Mouse (Mus musculus) heart, embryonic 15.5 days (tissue): ENCODE measurements at regions not wholly inside any gene's neighbourhood (a gene's known extent, or its start where the extent isn't known, plus 50 kb on each side); places are given as distances from the start of the nearest gene placed in this dataset.
A peak's percentile ranks its signal among the peaks of the same experiment; 100 is the strongest.

ENCODE experiments used
- ATAC-seq: fragments of 200-750 bp; cut with Nextera tagmentation; replicated peaks from 2 replicates; pipeline ENCODE4 v1.8.0; 2017; ENCODE audit warnings: low read depth, moderate TSS enrichment; ENCODE audit not compliant: insufficient number of reproducible peaks, insufficient read depth, low FRiP score
- H3K27ac ChIP-seq: fragments of 300-500 bp; sonication (generic); 2 replicates; pipeline ENCODE4 v1.5.1; 2015; ENCODE audit warnings: mild to moderate bottlenecking, inconsistent platforms
- H3K27me3 ChIP-seq: fragments of 300-500 bp; sonication (generic); 2 replicates; pipeline ENCODE4 v1.6.1; 2015; ENCODE audit warnings: inconsistent platforms
- H3K36me3 ChIP-seq: fragments of 300-500 bp; sonication (generic); 2 replicates; pipeline ENCODE4 v1.6.1; 2015; ENCODE audit warnings: mild to moderate bottlenecking, inconsistent platforms
- H3K4me1 ChIP-seq: fragments of 300-500 bp; sonication (generic); replicated peaks from 2 replicates; pipeline ENCODE4 v1.6.1; 2015; ENCODE audit warnings: inconsistent platforms
- H3K4me2 ChIP-seq: fragments of 300-500 bp; sonication (generic); 2 replicates; pipeline ENCODE4 v1.6.1; 2015; ENCODE audit warnings: inconsistent platforms, mild to moderate bottlenecking, moderate library complexity
- H3K4me3 ChIP-seq: fragments of 300-500 bp; sonication (generic); 2 replicates; pipeline ENCODE4 v1.5.1; 2015; ENCODE audit warnings: mild to moderate bottlenecking, inconsistent platforms
- H3K9ac ChIP-seq: fragments of 300-500 bp; sonication (generic); 2 replicates; pipeline ENCODE4 v1.6.1; 2015; ENCODE audit warnings: mild to moderate bottlenecking, inconsistent platforms
- H3K9me3 ChIP-seq: fragments of 300-500 bp; sonication (generic); replicated peaks from 2 replicates; pipeline ENCODE4 v1.6.1; 2016; ENCODE audit warnings: inconsistent platforms
- WGBS: fragments of 180-500 bp; shearing (Covaris S2); methylation state at CpG from one replicate; pipeline ENCODE4 v1.1.7; 2015; ENCODE audit warnings: mixed read lengths; 5-methylcytosine and 5-hydroxymethylcytosine counted together

DNA sequence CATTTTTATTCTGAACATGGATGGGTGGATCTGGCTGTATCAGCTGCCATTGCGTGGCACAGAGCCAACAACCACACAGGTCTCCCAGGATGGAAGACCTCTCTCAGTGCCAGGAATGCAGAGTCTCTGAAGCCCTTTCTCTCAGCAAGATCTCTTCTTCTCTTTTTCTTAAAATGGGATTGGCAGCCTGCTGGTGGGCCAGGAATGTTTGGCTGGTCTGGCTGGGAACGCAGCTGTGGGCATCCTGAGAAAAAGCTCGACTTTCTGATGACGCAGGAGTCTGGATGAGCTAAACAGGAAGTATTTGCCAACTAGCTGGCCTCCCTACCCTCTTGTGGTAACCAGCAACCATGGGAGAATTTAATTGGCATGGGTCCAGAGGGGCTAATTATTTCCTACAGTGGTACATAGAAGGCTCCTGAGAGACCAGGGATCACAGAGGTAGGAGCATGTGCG lies 89.4 kb upstream of the Lrig1 start:
- Histone ChIP-seq H3K9me3 (no peaks in the 10 kb centered on the region), H3K4me1 (peaks cover 5% of the 10 kb centered on the region; the same call in 1 of the 2 replicates), H3K36me3 (no peaks in the 10 kb centered on the region), H3K27me3 (no peaks in the 10 kb centered on the region), H3K4me2 (no peak overlapping the region), H3K4me3 (no peak overlapping the region), H3K9ac (no peak overlapping the region), H3K27ac (no peak overlapping the region)
- 65% methylated on average over 5 of the region's 5 CpGs for WGBS
- ATAC-seq: no peak

DNA sequence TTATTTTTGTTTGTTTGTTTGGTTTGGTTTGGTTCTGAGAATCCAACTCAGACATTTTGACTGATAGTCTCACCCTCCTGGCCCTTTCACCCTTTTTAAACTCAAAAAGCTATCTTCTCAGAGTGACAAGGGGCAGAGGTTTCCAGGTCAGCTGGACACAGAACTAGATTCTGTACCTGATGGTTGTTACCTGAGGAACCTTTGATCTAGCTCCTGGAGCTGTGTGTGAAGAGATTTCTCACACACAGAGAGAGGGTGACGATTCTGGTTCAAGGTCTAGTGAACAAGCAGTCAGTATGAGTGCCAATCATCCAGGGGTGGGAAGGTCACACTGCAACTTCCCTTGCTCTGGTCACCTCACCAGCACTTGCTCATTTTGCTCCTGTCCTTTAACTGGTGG lies 83.5 kb upstream of the Lrig1 start:
- no peak for ATAC-seq
- Histone ChIP-seq H3K9ac (no peak overlapping the region), H3K4me1 (peaks cover 14% of the 10 kb centered on the region), H3K27me3 (no peaks in the 10 kb centered on the region), H3K4me2 (no peak overlapping the region), H3K36me3 (no peaks in the 10 kb centered on the region), H3K9me3 (no peaks in the 10 kb centered on the region), H3K27ac (no peak overlapping the region), H3K4me3 (no peak overlapping the region)
- whole genome bisulfite sequencing: 86% methylated on average over 1 of the region's 1 CpGs

DNA sequence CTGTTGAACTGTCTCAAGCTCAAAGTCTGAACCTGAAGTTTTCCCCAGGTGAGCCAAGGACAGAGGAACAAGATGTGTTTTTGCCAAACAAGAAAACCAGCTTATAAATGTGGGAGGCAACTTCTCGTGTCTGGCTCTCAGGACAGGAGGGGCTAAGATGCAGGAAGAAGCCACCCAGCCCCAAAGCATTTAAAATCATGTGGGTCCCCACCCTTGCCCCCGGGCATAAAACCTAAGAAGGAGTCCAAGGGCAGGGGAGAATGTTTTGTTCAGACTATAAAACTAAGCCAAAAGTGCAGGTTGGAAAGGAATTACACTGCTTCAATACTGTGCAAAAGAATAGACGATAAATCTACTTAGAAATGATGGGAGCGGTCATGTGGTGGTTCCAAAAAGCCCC lies 80.7 kb upstream of the Lrig1 start:
- WGBS: 77% methylated on average over 4 of the region's 4 CpGs
- no peaks in the 10 kb centered on the region for H3K27me3 ChIP-seq
- peaks cover 20% of the 10 kb centered on the region for H3K4me1 ChIP-seq
- no peak overlapping the region for H3K4me3 ChIP-seq
- H3K9me3 ChIP-seq: no peaks in the 10 kb centered on the region
- no peak overlapping the region for H3K9ac ChIP-seq
- no peaks in the 10 kb centered on the region for H3K36me3 ChIP-seq
- ATAC-seq: no peak
- no peak overlapping the region for H3K4me2 ChIP-seq
- no peak overlapping the region for H3K27ac ChIP-seq

DNA sequence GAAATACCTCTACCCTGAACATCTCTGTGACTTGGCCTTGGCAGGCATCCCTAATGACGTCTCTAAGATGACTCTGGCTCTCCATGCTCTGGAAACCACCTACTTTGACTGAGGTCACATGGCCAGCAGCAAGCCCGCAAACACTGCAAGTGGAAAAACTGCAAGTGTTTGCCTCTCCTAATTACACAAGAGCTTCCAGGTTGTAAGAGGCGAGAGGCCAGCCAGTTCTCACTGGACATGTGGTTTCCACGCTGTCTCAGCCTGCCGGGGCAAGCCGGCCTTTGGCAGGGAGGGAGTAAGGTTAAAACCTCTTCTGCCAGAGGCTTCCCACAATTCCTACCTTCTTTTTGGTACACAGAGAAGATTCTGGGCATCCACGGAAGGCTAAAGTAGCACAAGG lies 79.9 kb upstream of the Lrig1 start:
- H3K9ac ChIP-seq: no peak overlapping the region
- no peaks in the 10 kb centered on the region for H3K9me3 ChIP-seq
- H3K36me3 ChIP-seq: no peaks in the 10 kb centered on the region
- H3K4me1 ChIP-seq: peaks cover 20% of the 10 kb centered on the region
- no peak for ATAC-seq
- no peak overlapping the region for H3K4me3 ChIP-seq
- H3K27ac ChIP-seq: peak overlapping the region; percentile 42; the same call in 1 of the 2 replicates
- WGBS: 42% methylated on average over 7 of the region's 7 CpGs
- H3K27me3 ChIP-seq: no peaks in the 10 kb centered on the region
- H3K4me2 ChIP-seq: no peak overlapping the region

DNA sequence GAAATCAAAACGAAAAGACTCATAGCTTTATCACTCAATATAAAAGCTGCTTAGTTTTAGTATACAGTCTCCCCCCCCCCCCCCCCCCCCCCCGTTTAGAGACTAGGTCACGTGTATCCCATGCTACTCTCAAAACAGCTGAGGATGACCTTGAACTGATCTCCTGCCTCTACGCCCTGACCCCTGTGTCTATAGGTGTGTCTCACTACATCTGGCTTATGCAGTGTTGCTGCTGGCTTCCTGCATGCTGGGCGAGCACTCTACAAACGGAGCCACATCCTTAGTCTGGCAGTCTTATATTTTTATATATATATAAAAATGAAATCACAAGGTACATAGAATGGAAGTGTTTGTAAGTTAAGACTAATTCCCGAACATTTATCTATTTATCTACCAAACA lies 79.3 kb upstream of the Lrig1 start:
- 57% methylated on average over 7 of the region's 7 CpGs for WGBS

DNA sequence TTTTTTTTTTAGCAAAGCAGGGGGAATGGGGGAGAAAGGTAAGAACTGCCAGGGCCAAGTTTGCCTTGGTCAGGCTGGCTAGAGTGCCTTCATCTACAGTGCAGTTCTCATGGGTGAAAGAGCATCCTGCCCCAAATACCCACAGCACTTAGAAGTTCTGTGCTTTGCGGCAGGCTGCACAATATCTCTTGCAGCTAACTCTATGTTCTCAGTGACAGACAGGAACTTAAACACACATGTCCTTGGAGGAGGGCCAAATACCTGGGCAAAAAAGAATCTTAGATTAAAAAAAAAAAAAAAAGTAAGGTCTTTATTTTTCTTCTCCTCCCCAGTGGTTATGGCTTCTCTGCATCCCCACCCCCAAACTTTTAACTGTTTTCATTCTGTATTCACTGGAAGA lies 78.8 kb upstream of the Lrig1 start:
- ATAC-seq: no peak
- no peak overlapping the region for H3K9ac ChIP-seq
- no peak overlapping the region for H3K4me2 ChIP-seq
- H3K27me3 ChIP-seq: no peaks in the 10 kb centered on the region
- peaks cover 26% of the 10 kb centered on the region for H3K4me1 ChIP-seq
- no peak overlapping the region for H3K27ac ChIP-seq
- H3K9me3 ChIP-seq: no peaks in the 10 kb centered on the region
- H3K36me3 ChIP-seq: no peaks in the 10 kb centered on the region
- no peak overlapping the region for H3K4me3 ChIP-seq
- WGBS: 5% methylated on average over 1 of the region's 1 CpGs

More for the DNA sequence above, 79.3 kb upstream of the Lrig1 start:
- Histone ChIP-seq H3K27ac (no peak overlapping the region), H3K4me1 (peaks cover 21% of the 10 kb centered on the region), H3K27me3 (no peaks in the 10 kb centered on the region), H3K4me3 (no peak overlapping the region), H3K36me3 (no peaks in the 10 kb centered on the region), H3K9me3 (no peaks in the 10 kb centered on the region), H3K4me2 (no peak overlapping the region), H3K9ac (no peak overlapping the region)
- ATAC-seq: no peak

DNA sequence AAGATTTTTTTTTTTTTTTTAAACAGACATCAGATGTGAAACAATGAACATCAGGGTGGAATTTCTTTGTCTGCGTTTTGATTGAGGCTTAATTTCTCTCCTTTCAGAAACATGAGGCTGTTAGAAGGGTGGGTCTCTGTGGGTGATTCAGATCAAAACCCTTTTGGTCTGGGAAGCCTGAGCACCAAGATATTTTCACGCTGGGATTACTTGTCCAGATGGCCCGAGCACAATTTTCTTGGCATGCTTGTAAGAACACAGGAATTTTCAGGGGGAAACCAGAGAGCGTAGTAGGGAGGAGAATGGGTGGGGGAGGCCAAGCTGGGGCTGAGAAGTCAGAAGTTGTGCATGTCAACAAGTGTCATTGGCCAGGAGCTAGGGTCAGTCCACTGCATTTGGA lies 76.6 kb upstream of the Lrig1 start:
- Histone ChIP-seq H3K4me2 (no peak overlapping the region), H3K27ac (no peak overlapping the region), H3K9ac (no peak overlapping the region), H3K36me3 (no peaks in the 10 kb centered on the region), H3K27me3 (peaks cover 4% of the 10 kb centered on the region; the same call in 1 of the 2 replicates), H3K4me3 (no peak overlapping the region), H3K9me3 (no peaks in the 10 kb centered on the region), H3K4me1 (peaks cover 40% of the 10 kb centered on the region)
- WGBS: 42% methylated on average over 4 of the region's 4 CpGs
- no peak for ATAC-seq

DNA sequence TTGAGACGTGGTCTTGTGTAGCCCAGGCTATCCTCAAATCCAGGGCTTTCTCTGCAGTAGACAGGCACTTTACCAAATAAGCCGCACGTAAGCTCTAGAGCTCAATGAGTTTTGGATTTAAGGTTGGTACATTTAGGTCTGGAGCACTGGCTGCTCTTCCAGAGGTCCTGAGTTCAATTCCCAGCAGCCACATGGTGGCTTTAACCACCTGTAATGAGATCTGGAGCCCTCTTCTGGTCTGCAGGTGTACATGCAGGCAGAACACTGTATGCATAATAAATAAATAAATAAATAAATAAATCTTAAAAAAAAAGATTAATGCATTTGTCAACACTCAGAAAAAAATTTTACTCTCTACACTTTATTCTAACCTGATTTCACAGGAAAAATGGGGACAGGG lies 74.9 kb upstream of the Lrig1 start:
- H3K27me3 ChIP-seq: peaks cover 4% of the 10 kb centered on the region; the same call in 1 of the 2 replicates
- H3K4me3 ChIP-seq: no peak overlapping the region
- 97% methylated on average over 3 of the region's 3 CpGs for WGBS
- no peak overlapping the region for H3K27ac ChIP-seq
- H3K9me3 ChIP-seq: no peaks in the 10 kb centered on the region
- ATAC-seq: no peak
- no peaks in the 10 kb centered on the region for H3K36me3 ChIP-seq
- no peak overlapping the region for H3K9ac ChIP-seq
- H3K4me1 ChIP-seq: peaks cover 37% of the 10 kb centered on the region
- H3K4me2 ChIP-seq: no peak overlapping the region

DNA sequence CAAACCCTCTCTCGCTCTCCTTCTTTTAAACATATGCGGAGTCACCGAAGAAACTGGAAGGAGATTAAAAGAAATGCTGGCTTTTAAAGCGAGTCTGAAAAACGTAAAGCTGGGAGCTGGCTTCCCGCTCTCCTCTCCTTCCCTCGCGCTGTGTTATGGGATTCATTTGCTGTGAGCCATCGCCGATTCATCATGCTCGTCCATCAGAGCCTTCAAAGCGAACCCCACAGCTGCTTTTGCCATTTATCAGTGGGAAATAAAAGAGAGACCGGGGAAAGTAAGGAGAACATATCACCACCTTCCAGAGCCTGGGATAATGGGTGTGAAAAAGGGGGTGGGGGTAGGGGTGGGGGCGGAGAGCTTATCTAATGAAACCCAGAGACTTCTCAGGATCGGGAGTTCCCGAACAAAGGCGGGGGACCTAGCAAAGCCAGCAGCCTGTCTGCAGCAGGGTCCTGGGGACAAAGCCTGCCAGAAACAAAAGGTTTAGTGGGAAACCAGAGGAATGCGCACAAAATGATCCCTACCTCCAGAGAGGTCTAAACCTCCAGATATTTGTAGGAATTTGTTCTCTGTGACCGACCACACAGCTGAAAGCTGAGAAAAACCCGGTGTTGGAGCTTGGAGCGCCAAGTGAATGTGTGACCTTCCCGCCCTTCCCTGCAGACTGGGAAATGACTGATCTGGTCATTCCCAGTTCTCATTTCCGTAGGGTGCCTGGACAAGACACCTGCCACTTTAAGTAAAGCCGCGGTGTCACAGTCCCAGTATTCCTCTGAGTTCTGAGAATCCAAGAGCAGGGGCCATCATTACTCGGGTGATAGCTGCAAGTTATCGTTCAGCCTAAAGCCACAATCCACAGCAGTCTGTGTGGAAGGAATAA lies 73.9 kb upstream of the Lrig1 start:
- 7% methylated on average over 27 of the region's 27 CpGs for WGBS
- Histone ChIP-seq H3K27me3 (peaks cover 4% of the 10 kb centered on the region; the same call in 1 of the 2 replicates), H3K27ac (peak overlapping the region; percentile 47), H3K36me3 (no peaks in the 10 kb centered on the region), H3K4me1 (peaks cover 29% of the 10 kb centered on the region), H3K4me2 (peak overlapping the region; percentile 55), H3K9me3 (no peaks in the 10 kb centered on the region), H3K4me3 (peak overlapping the region; percentile 22), H3K9ac (peak overlapping the region; percentile 23; the same call in 1 of the 2 replicates)
- no peak for ATAC-seq

DNA sequence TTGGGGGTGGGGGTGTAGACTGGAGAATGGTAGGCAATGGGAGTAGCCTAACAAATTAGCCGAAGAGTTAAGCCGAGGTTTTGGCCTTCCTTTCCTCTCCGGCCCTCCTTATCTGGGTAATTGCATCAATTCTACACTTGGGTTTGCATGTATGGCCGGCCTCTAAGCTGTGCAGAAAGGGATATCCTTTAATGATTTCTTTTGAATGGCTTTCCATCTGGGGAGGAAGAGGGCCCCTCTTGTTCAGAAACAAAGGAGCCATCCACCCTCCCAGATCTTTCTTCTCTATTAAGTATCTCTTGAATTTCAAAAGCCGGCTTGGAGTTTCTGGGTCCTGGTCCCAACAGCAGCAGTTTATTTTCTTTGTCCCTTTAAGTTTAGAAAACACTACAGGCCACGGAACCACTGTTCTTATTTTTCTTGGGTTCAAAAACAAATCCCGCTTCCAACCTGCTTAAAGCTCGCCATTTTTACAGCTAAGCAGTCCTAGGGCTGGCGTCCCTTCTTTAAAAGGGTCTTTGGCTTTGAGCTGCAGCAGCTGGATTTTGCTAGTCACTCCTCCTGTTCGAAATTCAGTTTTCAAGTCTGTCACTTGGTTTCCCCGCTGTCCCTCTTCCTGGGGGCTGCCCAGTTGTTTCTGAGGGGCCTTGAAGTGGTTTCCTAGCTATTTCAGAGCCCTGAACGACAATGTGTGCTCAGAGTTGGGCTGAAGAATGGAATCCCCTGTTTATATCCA lies 73.1 kb upstream of the Lrig1 start:
- ATAC-seq: no peak
- peak overlapping the region; percentile 47 for H3K27ac ChIP-seq

DNA sequence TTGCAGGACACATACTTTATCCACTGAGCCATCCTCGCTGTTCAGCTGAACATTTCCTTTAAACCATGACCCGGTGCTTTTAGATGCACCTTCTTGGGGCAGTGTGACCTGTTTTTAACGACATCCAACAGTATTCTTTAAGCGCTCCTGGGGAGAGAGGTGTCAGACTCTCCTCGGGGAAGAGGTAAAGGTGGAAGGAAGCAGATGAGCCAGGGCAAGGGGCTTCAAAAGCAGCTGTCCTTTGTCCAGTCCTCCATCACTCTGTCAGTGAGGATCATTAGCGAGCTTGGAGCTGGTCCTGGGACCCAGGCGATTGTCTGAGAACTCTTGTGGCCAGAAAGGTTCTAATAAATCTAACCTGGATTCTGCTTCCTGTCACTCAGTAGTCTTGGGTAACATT lies 72.4 kb upstream of the Lrig1 start:
- no peak overlapping the region for H3K4me3 ChIP-seq
- peaks cover 22% of the 10 kb centered on the region for H3K4me1 ChIP-seq
- ATAC-seq: no peak
- peaks cover 4% of the 10 kb centered on the region; the same call in 1 of the 2 replicates for H3K27me3 ChIP-seq
- no peak overlapping the region for H3K4me2 ChIP-seq
- no peak overlapping the region for H3K27ac ChIP-seq
- H3K9ac ChIP-seq: no peak overlapping the region
- H3K36me3 ChIP-seq: no peaks in the 10 kb centered on the region
- H3K9me3 ChIP-seq: no peaks in the 10 kb centered on the region
- 68% methylated on average over 7 of the region's 7 CpGs for WGBS

More for the DNA sequence above, 73.1 kb upstream of the Lrig1 start:
- Histone ChIP-seq H3K27me3 (peaks cover 4% of the 10 kb centered on the region; the same call in 1 of the 2 replicates), H3K4me3 (peak overlapping the region; percentile 22), H3K4me2 (peak overlapping the region; percentile 55), H3K4me1 (peaks cover 22% of the 10 kb centered on the region), H3K9ac (peak overlapping the region; percentile 23; the same call in 1 of the 2 replicates), H3K9me3 (no peaks in the 10 kb centered on the region), H3K36me3 (no peaks in the 10 kb centered on the region)
- WGBS: 43% methylated on average over 12 of the region's 12 CpGs
